Mouse (Mus musculus): ENCODE measurements at regions not wholly inside any gene's neighbourhood (a gene's known extent, or its start where the extent isn't known, plus 50 kb on each side); places are given as distances from the start of the nearest gene placed in this dataset.
A peak's percentile ranks its signal among the peaks of the same experiment; 100 is the strongest.

- Histone ChIP-seq H3K36me3 (ENCODE audit: insufficient read depth, low read length) (no peaks in the 10 kb centered on the region), H3K9ac (replicated peaks; ENCODE audit: low read depth) (no peak overlapping the region), H3K27ac (ENCODE audit: low read length) (no peak overlapping the region), H3K4me1 (ENCODE audit: insufficient read depth, low read depth, low read length) (no peaks in the 10 kb centered on the region), H3K4me2 (replicated peaks; ENCODE audit: low read depth, low read length) (no peak overlapping the region), H3K9me3 (ENCODE audit: low read length) (no peaks in the 10 kb centered on the region), H3K27me3 (replicated peaks; ENCODE audit: insufficient read depth, low read length) (no peaks in the 10 kb centered on the region), H3K4me3 (ENCODE audit: low read depth, low read length) (no peak overlapping the region)
- DNase-seq (ENCODE audit: low spot score) (no peak), ATAC-seq (no peak)
- WGBS, result 87% methylated on average over 8 of the region's 8 CpGs
- no peak for TF ChIP-seq EP300 (IDR thresholded peaks at IDR 0.05)
- TF ChIP-seq CTCF (IDR thresholded peaks at IDR 0.05), result no peak
These were observed 202.7 kb downstream of the Rpl10-ps3 start for GRCm38 (mm10) chr9:50142091-50142490.

GRCm38 (mm10) chr9:50141176-50141575 lies 203.6 kb downstream of the Rpl10-ps3 start:
- Histone ChIP-seq H3K4me3 (ENCODE audit: low read depth, low read length) (no peak overlapping the region), H3K27ac (ENCODE audit: low read length) (no peak overlapping the region), H3K9me3 (ENCODE audit: low read length) (no peaks in the 10 kb centered on the region), H3K36me3 (ENCODE audit: insufficient read depth, low read length) (no peaks in the 10 kb centered on the region), H3K27me3 (replicated peaks; ENCODE audit: insufficient read depth, low read length) (no peaks in the 10 kb centered on the region), H3K4me1 (ENCODE audit: insufficient read depth, low read depth, low read length) (no peaks in the 10 kb centered on the region), H3K4me2 (replicated peaks; ENCODE audit: low read depth, low read length) (no peak overlapping the region), H3K9ac (replicated peaks; ENCODE audit: low read depth) (no peak overlapping the region)
- ATAC-seq (no peak), DNase-seq (ENCODE audit: low spot score) (peak; percentile 8)
- no peak for TF ChIP-seq CTCF (IDR thresholded peaks at IDR 0.05)
- no peak for TF ChIP-seq EP300 (IDR thresholded peaks at IDR 0.05)
- 29% methylated on average over 6 of the region's 6 CpGs for WGBS

- no peak overlapping the region for H3K4me3 ChIP-seq (ENCODE audit: low read depth, low read length)
- TF ChIP-seq EP300 (IDR thresholded peaks at IDR 0.05) (no peak), CTCF (IDR thresholded peaks at IDR 0.05) (no peak)
- no peaks in the 10 kb centered on the region for H3K36me3 ChIP-seq (ENCODE audit: insufficient read depth, low read length)
- H3K9ac ChIP-seq (replicated peaks; ENCODE audit: low read depth), result no peak overlapping the region
- no peak for ATAC-seq
- H3K4me2 ChIP-seq (replicated peaks; ENCODE audit: low read depth, low read length), result no peak overlapping the region
- 88% methylated on average over 9 of the region's 9 CpGs for WGBS
- H3K27ac ChIP-seq (ENCODE audit: low read length), result no peak overlapping the region
- no peaks in the 10 kb centered on the region for H3K27me3 ChIP-seq (replicated peaks; ENCODE audit: insufficient read depth, low read length)
- no peaks in the 10 kb centered on the region for H3K9me3 ChIP-seq (ENCODE audit: low read length)
- H3K4me1 ChIP-seq (ENCODE audit: insufficient read depth, low read depth, low read length), result no peaks in the 10 kb centered on the region
- no peak for DNase-seq (ENCODE audit: low spot score)
These were observed 206.3 kb downstream of the Rpl10-ps3 start for GRCm38 (mm10) chr9:50138341-50138978.

GRCm38 (mm10) chr9:50136636-50136985 lies 208.2 kb downstream of the Rpl10-ps3 start:
- H3K9ac ChIP-seq (replicated peaks; ENCODE audit: low read depth), result no peak overlapping the region
- no peak overlapping the region for H3K27ac ChIP-seq (ENCODE audit: low read length)
- no peaks in the 10 kb centered on the region for H3K4me1 ChIP-seq (ENCODE audit: insufficient read depth, low read depth, low read length)
- DNase-seq (ENCODE audit: low spot score) (no peak), ATAC-seq (no peak)
- H3K36me3 ChIP-seq (ENCODE audit: insufficient read depth, low read length), result no peaks in the 10 kb centered on the region
- WGBS, result 65% methylated on average over 1 of the region's 1 CpGs
- H3K27me3 ChIP-seq (replicated peaks; ENCODE audit: insufficient read depth, low read length), result no peaks in the 10 kb centered on the region
- no peak overlapping the region for H3K4me2 ChIP-seq (replicated peaks; ENCODE audit: low read depth, low read length)
- no peak overlapping the region for H3K4me3 ChIP-seq (ENCODE audit: low read depth, low read length)
- no peaks in the 10 kb centered on the region for H3K9me3 ChIP-seq (ENCODE audit: low read length)
- TF ChIP-seq EP300 (IDR thresholded peaks at IDR 0.05) (no peak), CTCF (IDR thresholded peaks at IDR 0.05) (no peak)

- Histone ChIP-seq H3K4me2 (replicated peaks; ENCODE audit: low read depth, low read length) (no peak overlapping the region), H3K9me3 (ENCODE audit: low read length) (no peaks in the 10 kb centered on the region), H3K27me3 (replicated peaks; ENCODE audit: insufficient read depth, low read length) (no peaks in the 10 kb centered on the region), H3K36me3 (ENCODE audit: insufficient read depth, low read length) (no peaks in the 10 kb centered on the region), H3K9ac (replicated peaks; ENCODE audit: low read depth) (no peak overlapping the region), H3K4me3 (ENCODE audit: low read depth, low read length) (no peak overlapping the region), H3K27ac (ENCODE audit: low read length) (no peak overlapping the region), H3K4me1 (ENCODE audit: insufficient read depth, low read depth, low read length) (no peaks in the 10 kb centered on the region)
- DNase-seq (ENCODE audit: low spot score) (no peak), ATAC-seq (no peak)
- WGBS, result 71% methylated on average over 10 of the region's 10 CpGs
- TF ChIP-seq CTCF (IDR thresholded peaks at IDR 0.05), result no peak
- no peak for TF ChIP-seq EP300 (IDR thresholded peaks at IDR 0.05)
These were observed 208.7 kb downstream of the Rpl10-ps3 start for GRCm38 (mm10) chr9:50135939-50136635.

- WGBS, result 51% methylated on average over 4 of the region's 4 CpGs
- DNase-seq (ENCODE audit: low spot score) (no peak), ATAC-seq (no peak)
- Histone ChIP-seq H3K4me3 (ENCODE audit: low read depth, low read length) (no peak overlapping the region), H3K27ac (ENCODE audit: low read length) (no peak overlapping the region), H3K9me3 (ENCODE audit: low read length) (no peaks in the 10 kb centered on the region), H3K27me3 (replicated peaks; ENCODE audit: insufficient read depth, low read length) (no peaks in the 10 kb centered on the region), H3K4me2 (replicated peaks; ENCODE audit: low read depth, low read length) (no peak overlapping the region), H3K4me1 (ENCODE audit: insufficient read depth, low read depth, low read length) (no peaks in the 10 kb centered on the region), H3K9ac (replicated peaks; ENCODE audit: low read depth) (no peak overlapping the region), H3K36me3 (ENCODE audit: insufficient read depth, low read length) (no peaks in the 10 kb centered on the region)
- TF ChIP-seq EP300 (IDR thresholded peaks at IDR 0.05) (no peak), CTCF (IDR thresholded peaks at IDR 0.05) (no peak)
These were observed 220.5 kb downstream of the Rpl10-ps3 start for GRCm38 (mm10) chr9:50124241-50124640.

Measured in lung, postnatal 0 days (tissue).